Mouse (Mus musculus) brain, embryonic 14.5 days (tissue): ENCODE results near the gene Gpsm3.

ENCODE experiments used
- CTCF ChIP-seq: fragments of 200-500 bp; IDR thresholded peaks from 2 replicates; pipeline ENCODE4 v1.5.1; 2012; ENCODE audit warnings: inconsistent platforms, mild to moderate bottlenecking, moderate library complexity, borderline replicate concordance; ENCODE audit not compliant: insufficient read depth, insufficient read length; ENCODE audit errors: extremely low read depth
- POLR2A ChIP-seq: fragments of 200-500 bp; IDR thresholded peaks from 2 replicates; pipeline ENCODE4 v1.6.1; 2012; ENCODE audit warnings: mild to moderate bottlenecking, inconsistent platforms, borderline replicate concordance; ENCODE audit not compliant: poor library complexity, insufficient read depth, insufficient read length, severe bottlenecking; ENCODE audit errors: extremely low read depth

GRCm38 (mm10) chr17:34601796-34602195 lies 12.2 kb downstream of the Gpsm3 start:
- TF ChIP-seq POLR2A = no peak
- TF ChIP-seq CTCF = no peak
